Mouse (Mus musculus) cerebellum, postnatal 14 days (tissue): ENCODE measurements at regions not wholly inside any gene's neighbourhood (a gene's known extent, or its start where the extent isn't known, plus 50 kb on each side); places are given as distances from the start of the nearest gene placed in this dataset.
"Not testable (repeated sequence)": the region's sequence is repeated elsewhere in the genome, so short reads cannot be mapped to it uniquely, and the experiment has no call there.

Experiments
- DNase-seq, 2 experiments: peaks; one replicate each; pipeline ENCODE4 v3.0.0; 2021; ENCODE audit warnings: mixed read lengths in 2 of 2

- peak; percentile 4 to 25 for DNase-seq
Observed at GRCm38 (mm10) chr3:113105979-113106378, 152.7 kb downstream of the Amy2a5 start.

- DNase-seq: not testable (repeated sequence)
Observed at GRCm38 (mm10) chr3:113090850-113091249, 167.8 kb downstream of the Amy2a5 start.

GRCm38 (mm10) chr3:113080704-113081103 lies 177.9 kb downstream of the Amy2a5 start:
- peak; percentile 72 to 81 for DNase-seq
